Mouse (Mus musculus) myocyte (in vitro differentiated cells): ENCODE measurements at regions not wholly inside any gene's neighbourhood (a gene's known extent, or its start where the extent isn't known, plus 50 kb on each side); places are given as distances from the start of the nearest gene placed in this dataset.
A peak's percentile ranks its signal among the peaks of the same experiment; 100 is the strongest.

Experiments used
- CEBPB ChIP-seq: IDR thresholded peaks from 2 replicates; pipeline ENCODE4 v1.6.1; 2011; ENCODE audit warnings: mild to moderate bottlenecking, moderate library complexity; ENCODE audit not compliant: poor library complexity, insufficient read depth, severe bottlenecking
- MYOD1 ChIP-seq, 3 experiments: IDR thresholded peaks; one replicate each; pipeline ENCODE4 v1.6.1; 2011; ENCODE audit warnings: control low read depth in 2 of 3, low read depth in 2 of 3, mild to moderate bottlenecking in 2 of 3, moderate library complexity in 1 of 3; ENCODE audit not compliant: insufficient read length in 2 of 3, control insufficient read depth in 1 of 3
- POLR2A ChIP-seq: IDR thresholded peaks from one replicate; pipeline ENCODE4 v1.6.1; 2011; ENCODE audit warnings: low read depth, mild to moderate bottlenecking, control low read depth, moderate library complexity; ENCODE audit not compliant: insufficient read length
- POLR2AphosphoS2 ChIP-seq: IDR thresholded peaks from one replicate; pipeline ENCODE4 v1.6.1; 2011; ENCODE audit warnings: low read depth, control low read depth; ENCODE audit not compliant: insufficient read length
- TCF12 ChIP-seq: IDR thresholded peaks from one replicate; pipeline ENCODE4 v1.6.1; 2011; ENCODE audit warnings: mild to moderate bottlenecking, control low read depth; ENCODE audit not compliant: poor library complexity, insufficient read depth, severe bottlenecking
- USF1 ChIP-seq: IDR thresholded peaks from one replicate; pipeline ENCODE4 v1.6.1; 2011; ENCODE audit warnings: low read depth, mild to moderate bottlenecking, control low read depth, moderate library complexity

GRCm38 (mm10) chr1:45033343-45033742 is 278.0 kb upstream of the Col3a1 start:
- no peak for TF ChIP-seq POLR2A
- TF ChIP-seq POLR2AphosphoS2: no peak
- peak; percentile 50; the same call in 1 of the 2 replicates for TF ChIP-seq CEBPB
- no peak for TF ChIP-seq TCF12
- TF ChIP-seq MYOD1 (IDR thresholded peaks at IDR 0.05; ENCODE audit: control insufficient read depth in 1 of 3, insufficient read length in 2 of 3, low read depth in 2 of 3): no peak
- TF ChIP-seq USF1: no peak
